Mouse (Mus musculus) liver, postnatal 0 days (tissue): ENCODE measurements around the gene Gm49361.

Experiments used
- CTCF ChIP-seq: sonication (generic); IDR thresholded peaks from 2 replicates; pipeline ENCODE4 v1.5.1; 2016; ENCODE audit warnings: antibody characterized with exemption, low read depth
- EP300 ChIP-seq: IDR thresholded peaks from 2 replicates; pipeline ENCODE4 v1.6.1; 2016; ENCODE audit warnings: antibody characterized with exemption, low read depth, mild to moderate bottlenecking

GRCm38 (mm10) chr14:57745291-57745969 lies 473 bp downstream of the Gm49361 start:
- TF ChIP-seq CTCF (0 out of 2 replicates have a peak, but pooled peaks have one; percentile 9), EP300 (no peak)
